Mouse (Mus musculus): ENCODE measurements around the gene Hyou1.
"Not testable (repeated sequence)": the region's sequence is repeated elsewhere in the genome, so short reads cannot be mapped to it uniquely, and the experiment has no call there.

Gene Hyou1

DNA sequence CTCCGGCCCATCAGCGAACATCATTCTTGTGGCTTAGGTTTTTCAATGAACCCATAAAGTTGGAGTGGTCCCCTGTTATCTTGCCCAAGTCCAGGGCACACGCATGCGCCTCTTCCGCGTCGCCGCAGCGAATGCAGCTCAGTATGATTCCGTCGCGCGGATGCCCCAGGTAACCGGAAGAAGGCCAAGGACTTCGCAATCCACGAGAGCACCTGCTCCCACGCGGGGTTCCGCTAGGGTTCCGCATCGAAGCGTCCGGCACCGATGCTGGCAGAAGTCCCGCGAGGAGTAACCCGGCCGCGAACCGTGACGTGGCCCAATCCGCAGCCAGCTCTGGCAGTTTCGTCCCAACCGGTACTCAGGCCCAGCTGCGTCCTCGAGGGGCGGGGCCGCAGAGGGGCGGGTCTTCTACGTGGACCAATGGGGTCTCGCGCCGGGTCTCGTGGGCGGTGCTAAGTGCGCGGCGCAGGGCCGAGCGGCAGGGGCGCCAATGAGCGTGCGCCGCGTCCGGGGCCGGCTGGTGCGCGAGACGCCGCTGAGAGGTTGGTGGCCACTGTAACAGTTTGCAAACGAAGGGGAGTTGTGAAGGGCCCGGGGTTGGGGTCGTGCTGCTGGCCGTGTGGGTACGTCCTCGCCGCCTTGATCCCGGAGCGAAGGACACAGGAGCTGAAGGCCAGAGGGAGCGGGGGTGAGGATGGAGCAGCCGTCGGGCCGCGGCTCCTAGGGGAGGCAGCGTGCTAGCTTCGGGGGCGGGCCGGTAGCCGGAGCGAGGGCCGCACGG lies at the start of gene Hyou1:
Gene Hyou1 (plus strand): TSS at position 437 of the 781 bp plus-strand sequence.
- peak; percentile 100 for DNase-seq (ENCODE audit: low spot score)

DNA sequence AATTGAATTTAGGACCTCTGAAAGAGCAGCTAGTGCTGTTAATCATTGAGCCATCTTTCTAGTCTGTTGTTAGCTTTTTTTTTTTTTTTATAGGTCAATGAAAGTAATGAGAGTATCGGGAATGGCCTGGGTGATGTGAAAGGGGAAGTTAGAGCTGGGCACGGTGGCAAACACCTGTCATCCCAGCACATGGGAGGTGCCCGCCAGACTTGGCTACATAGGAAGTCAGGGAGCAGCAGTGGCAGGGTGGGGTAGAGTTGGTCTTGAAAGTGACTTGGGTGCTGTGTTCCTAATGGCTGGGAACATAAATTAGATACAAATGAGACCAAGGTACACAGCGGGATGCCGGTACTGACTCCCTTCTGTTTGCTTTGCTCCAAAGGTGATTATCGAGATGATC lies 48.6 kb upstream of the Hyou1 start:
- DNase-seq (ENCODE audit: low spot score) = no peak

DNA sequence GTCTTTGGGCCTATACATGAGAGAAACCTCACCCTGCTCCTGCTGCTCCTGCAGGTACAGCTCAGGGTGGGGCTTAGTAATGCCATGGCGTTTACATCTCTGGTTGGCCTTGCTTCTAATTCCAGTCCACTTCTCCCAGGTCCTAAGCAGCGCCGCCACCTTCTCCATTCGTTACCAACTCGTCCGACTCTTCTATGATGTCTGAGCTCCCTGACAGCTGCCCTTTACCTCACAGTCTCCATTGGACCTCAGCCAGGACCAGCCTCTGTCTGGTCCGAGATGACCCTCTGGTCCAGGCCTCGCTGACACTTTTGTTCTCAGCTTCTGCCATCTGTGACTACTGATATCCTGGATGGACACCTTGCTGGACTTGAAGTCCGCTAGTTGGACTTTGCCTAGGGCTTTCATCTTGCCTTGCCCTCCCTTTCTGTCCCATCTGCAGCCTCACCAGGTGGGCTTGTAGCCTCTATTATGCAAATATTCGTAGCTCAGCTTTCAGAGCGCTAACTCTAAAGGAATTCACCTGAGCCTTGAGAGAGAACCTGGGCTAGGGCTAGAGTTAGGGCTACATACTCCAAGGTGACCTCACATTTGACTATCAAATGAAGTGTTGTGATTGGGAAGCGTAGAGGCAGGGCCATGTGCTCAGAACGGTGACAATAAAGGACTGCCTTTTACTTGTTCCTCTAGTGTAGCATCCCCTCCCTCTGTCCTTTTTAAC lies 46.2 kb upstream of the Hyou1 start:
- DNase-seq (ENCODE audit: low spot score) = no peak

GRCm38 (mm10) chr9:44334396-44335330 lies 44.6 kb upstream of the Hyou1 start, which contains the start of gene H2afx:
H2afx (plus strand) TSS chr9:44334694.
- peak; percentile 98 for DNase-seq (ENCODE audit: low spot score)

DNA sequence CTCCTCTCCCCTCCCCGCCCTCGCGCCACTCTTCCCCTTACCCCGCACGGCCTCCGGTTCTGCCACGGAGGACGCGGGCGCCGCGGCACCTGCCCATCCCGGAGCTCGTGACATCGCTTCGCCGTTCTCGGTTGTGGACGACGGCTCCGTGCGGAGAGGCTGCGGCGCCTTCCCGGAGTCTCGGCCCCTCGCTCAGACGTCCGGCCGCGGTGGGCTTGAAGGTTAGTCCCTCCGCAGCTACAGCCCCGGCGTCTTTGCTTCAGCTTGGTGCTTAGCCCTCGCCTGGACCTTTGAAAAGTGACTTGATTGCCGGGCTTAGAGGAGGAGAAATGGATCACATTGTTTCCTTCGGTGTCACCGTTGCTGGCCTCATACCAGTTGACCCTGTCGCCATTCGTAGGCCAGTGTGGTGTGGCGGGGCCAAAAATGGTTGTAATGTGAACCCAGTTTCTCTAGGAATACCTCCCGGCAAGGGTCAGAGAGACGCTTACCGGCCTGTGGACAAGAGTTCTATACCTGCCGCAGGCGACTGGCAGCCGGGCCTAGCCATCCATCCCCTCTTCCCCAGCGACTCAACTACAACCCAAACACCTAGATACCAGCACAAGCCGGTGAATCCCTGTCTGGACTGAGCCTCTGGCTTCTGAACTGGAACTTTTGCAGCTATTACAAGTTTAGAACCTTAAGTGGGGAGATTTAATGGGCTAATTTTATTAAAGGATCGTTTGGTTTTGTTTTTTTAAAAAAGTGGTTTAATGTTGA lies 43.8 kb upstream of the Hyou1 start:
- DNase-seq (ENCODE audit: low spot score) = peak; percentile 74

GRCm38 (mm10) chr9:44336093-44336406 lies 43.2 kb upstream of the Hyou1 start:
- DNase-seq (ENCODE audit: low spot score) = no peak

- DNase-seq (ENCODE audit: low spot score) = not testable (repeated sequence)
These were observed 42.8 kb upstream of the Hyou1 start for GRCm38 (mm10) chr9:44336513-44336912.

GRCm38 (mm10) chr9:44336964-44337363 lies 42.3 kb upstream of the Hyou1 start:
- DNase-seq (ENCODE audit: low spot score) = no peak

DNA sequence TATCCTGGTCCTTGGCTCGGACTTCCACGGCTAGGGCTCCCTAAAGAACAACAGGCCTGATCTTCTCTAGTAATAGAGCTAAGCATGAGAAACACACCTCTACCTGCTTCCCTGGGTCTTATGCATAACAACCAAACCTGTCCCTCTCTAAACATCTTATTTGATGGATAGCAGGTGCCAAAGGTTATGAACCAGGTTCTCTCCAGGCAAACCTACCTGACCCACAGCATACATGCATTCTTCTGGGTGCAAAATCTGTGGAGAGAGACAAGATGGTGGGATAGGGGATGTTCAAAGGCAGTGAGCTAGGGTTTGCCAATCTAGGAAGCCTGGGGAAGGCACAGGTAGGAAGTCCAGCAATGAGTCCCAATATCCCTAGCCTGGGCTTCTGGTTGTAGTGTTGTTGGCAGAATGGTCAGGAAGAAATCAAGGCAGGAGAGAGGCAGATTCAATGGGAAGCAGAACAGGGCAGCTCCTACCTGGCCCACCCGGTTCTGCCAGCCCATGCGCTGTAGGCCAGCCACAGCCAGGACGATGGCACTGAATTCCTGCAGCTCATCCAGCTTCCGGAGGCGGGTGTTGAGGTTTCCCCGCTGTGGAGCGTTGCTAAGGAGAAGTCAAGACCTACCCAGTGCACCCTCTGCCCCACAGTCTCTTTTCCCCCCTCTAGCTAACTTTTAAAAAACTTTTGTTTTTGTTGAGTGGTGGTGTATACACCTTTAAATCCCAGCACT lies 41.7 kb upstream of the Hyou1 start:
- no peak for DNase-seq (ENCODE audit: low spot score)

GRCm38 (mm10) chr9:44338574-44338973 lies 40.7 kb upstream of the Hyou1 start:
- no peak for DNase-seq (ENCODE audit: low spot score)

- DNase-seq (ENCODE audit: low spot score) = no peak
These were observed 37.8 kb upstream of the Hyou1 start for GRCm38 (mm10) chr9:44341487-44341886.

GRCm38 (mm10) chr9:44342173-44342572 lies 37.1 kb upstream of the Hyou1 start:
- DNase-seq (ENCODE audit: low spot score) = no peak

GRCm38 (mm10) chr9:44342605-44343004 lies 36.7 kb upstream of the Hyou1 start:
- DNase-seq (ENCODE audit: low spot score) = no peak

DNA sequence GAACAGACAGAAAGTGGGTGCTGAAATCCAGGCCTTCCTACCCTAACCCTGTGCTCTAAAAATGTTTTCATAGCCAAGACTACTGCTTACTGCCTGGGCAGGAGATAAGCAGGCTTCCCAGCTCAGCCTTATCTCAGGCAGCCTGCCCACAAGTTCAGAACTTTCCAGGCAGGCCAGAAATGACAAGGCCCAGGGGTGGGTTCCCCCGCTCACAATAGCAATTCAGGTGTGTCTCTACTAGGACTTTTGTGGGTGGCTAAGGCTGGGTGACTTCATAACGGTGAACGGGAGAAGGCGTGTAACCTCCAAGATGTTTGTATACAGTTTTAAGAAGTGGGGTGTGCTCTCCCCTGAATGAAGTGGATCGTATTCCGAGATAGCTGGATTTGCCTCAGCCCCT lies 36.0 kb upstream of the Hyou1 start:
- DNase-seq (ENCODE audit: low spot score) = no peak

GRCm38 (mm10) chr9:44343781-44344421 lies 35.4 kb upstream of the Hyou1 start, which contains the start of gene Hmbs:
Hmbs (minus strand) TSS chr9:44344228.
- DNase-seq (ENCODE audit: low spot score) = peak; percentile 93

- no peak for DNase-seq (ENCODE audit: low spot score)
These were observed 33.5 kb upstream of the Hyou1 start for GRCm38 (mm10) chr9:44345570-44346433.

- DNase-seq (ENCODE audit: low spot score) = no peak
These were observed 32.1 kb upstream of the Hyou1 start for GRCm38 (mm10) chr9:44347166-44347565.

GRCm38 (mm10) chr9:44347621-44348020 lies 31.7 kb upstream of the Hyou1 start:
- DNase-seq (ENCODE audit: low spot score) = no peak

GRCm38 (mm10) chr9:44348546-44348945 lies 30.7 kb upstream of the Hyou1 start:
- no peak for DNase-seq (ENCODE audit: low spot score)
